Comparison of ENCODE assay signal across 19 mouse cellular contexts in the genomic region with DNA sequence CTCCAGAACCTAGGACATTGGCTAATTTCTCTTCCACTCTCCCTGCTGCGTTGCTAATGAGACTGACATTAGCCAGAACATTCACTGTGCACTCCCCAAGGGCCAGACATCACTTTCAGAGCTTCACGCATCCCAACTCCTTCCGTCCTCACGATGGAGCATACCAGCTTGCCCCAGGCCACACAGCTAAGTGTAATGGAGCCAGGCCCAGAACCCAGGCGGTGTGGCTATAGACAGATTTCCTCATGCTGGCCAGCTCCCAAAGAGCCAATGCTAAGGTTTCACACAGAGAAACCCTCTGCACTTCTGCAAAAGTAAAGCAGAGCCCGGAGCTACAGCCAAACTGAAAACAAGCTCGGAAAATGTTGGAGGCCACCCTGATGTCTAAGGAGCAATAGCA.
A peak's percentile ranks its signal among the peaks of the same experiment; 100 is the strongest.
DNase-seq lines count a peak whose midpoint lies in the region; ATAC-seq lines count a peak whose summit lies in the region.
"Had no signal": no experiment of that assay in that cellular context is flagged by ENCODE, and none has a peak within 500 bp of the region (broad histone marks: within the 10 kb centered on the region; RNA-seq: fewer than 3 reads in every experiment).

No protein-coding gene starts in this region.

- no peaks in the 10 kb centered on the region for H3K36me3 ChIP-seq in limb, embryonic 15.5 days
- H3K36me3 ChIP-seq in limb, embryonic 10.5 days: no peaks in the 10 kb centered on the region
- no peaks in the 10 kb centered on the region for H3K36me3 ChIP-seq in forebrain, embryonic 15.5 days
- H3K36me3 ChIP-seq: embryonic facial prominence, embryonic 12.5 days; forebrain, embryonic 10.5 days; midbrain, embryonic 10.5 days had no signal

- H3K4me1 ChIP-seq in limb, embryonic 15.5 days: peaks cover 26% of the 10 kb centered on the region
- H3K4me1 ChIP-seq in limb, embryonic 10.5 days: peaks cover 58% of the 10 kb centered on the region
- H3K4me1 ChIP-seq in forebrain, embryonic 15.5 days: peaks cover 14% of the 10 kb centered on the region

- H3K27ac ChIP-seq in limb, embryonic 15.5 days: peak overlapping the region; percentile 60
- no peak overlapping the region for H3K27ac ChIP-seq in limb, embryonic 10.5 days
- H3K27ac ChIP-seq in forebrain, embryonic 15.5 days (replicated peaks): no peak overlapping the region
- H3K27ac ChIP-seq: embryonic facial prominence, embryonic 12.5 days; forebrain, embryonic 10.5 days; layer of hippocampus, adult 2 months; midbrain, embryonic 10.5 days had no signal

- H3K9ac ChIP-seq in limb, embryonic 15.5 days: no peak overlapping the region
- no peak overlapping the region for H3K9ac ChIP-seq in forebrain, embryonic 15.5 days (replicated peaks)
- H3K9ac ChIP-seq: embryonic facial prominence, embryonic 12.5 days had no signal

- H3K9me3 ChIP-seq in limb, embryonic 15.5 days: no peaks in the 10 kb centered on the region
- no peaks in the 10 kb centered on the region for H3K9me3 ChIP-seq in limb, embryonic 10.5 days (replicated peaks)
- H3K9me3 ChIP-seq in forebrain, embryonic 15.5 days: no peaks in the 10 kb centered on the region
- H3K9me3 ChIP-seq: embryonic facial prominence, embryonic 12.5 days; forebrain, embryonic 10.5 days; midbrain, embryonic 10.5 days had no signal

- 58% methylated on average over 7 of the region's 7 CpGs for WGBS in limb, embryonic 15.5 days
- WGBS in limb, embryonic 10.5 days: 84% methylated on average over 7 of the region's 7 CpGs
- 73% methylated on average over 7 of the region's 7 CpGs for WGBS in forebrain, embryonic 15.5 days

- H3K27me3 ChIP-seq in limb, embryonic 15.5 days: no peaks in the 10 kb centered on the region; the same call in 1 of the 2 replicates
- peaks cover 4% of the 10 kb centered on the region; the same call in 1 of the 2 replicates for H3K27me3 ChIP-seq in limb, embryonic 10.5 days (ENCODE audit: low read depth, poor library complexity, severe bottlenecking)
- no peaks in the 10 kb centered on the region for H3K27me3 ChIP-seq in forebrain, embryonic 15.5 days
- H3K27me3 ChIP-seq: embryonic facial prominence, embryonic 12.5 days had no signal

- ATAC-seq in limb, embryonic 15.5 days (ENCODE audit: insufficient number of reproducible peaks, low FRiP score, low TSS enrichment, low read depth): no peak
- ATAC-seq in granulocyte monocyte progenitor cell, adult 5-6 weeks (replicated peaks; ENCODE audit: poor library complexity, severe bottlenecking): peak; percentile 35; the same call in 1 of the 2 replicates
- no peak for ATAC-seq in activated CD4-positive, CD25-positive, alpha-beta regulatory T cell, adult 4 months
- no peak for ATAC-seq in forebrain, embryonic 15.5 days (replicated peaks)
- ATAC-seq: inflammation-experienced regulatory T-cells, adult 6 months had no signal

- H3K4me3 ChIP-seq in limb, embryonic 15.5 days: no peak overlapping the region
- no peak overlapping the region for H3K4me3 ChIP-seq in limb, embryonic 10.5 days
- H3K4me3 ChIP-seq in forebrain, embryonic 15.5 days: no peak overlapping the region
- H3K4me3 ChIP-seq: embryonic facial prominence, embryonic 12.5 days; forebrain, embryonic 10.5 days; layer of hippocampus, adult 2 months; midbrain, embryonic 10.5 days had no signal

- peak; percentile 37 to 45 for DNase-seq in cerebellum, adult 18-20 months
- DNase-seq in cerebellum, adult 11 months: no peak
- no peak for DNase-seq in limb, embryonic 10.5 days (ENCODE audit: low spot score)
- peak; percentile 54 to 66 for DNase-seq in cerebellum, postnatal 10 days
- DNase-seq: gastrocnemius, postnatal 14 days; kidney, adult 2 months; kidney, postnatal 10 days; lung, adult 18-20 months; lung, postnatal 4 days had no signal

- H3K4me2 ChIP-seq in limb, embryonic 15.5 days: no peak overlapping the region
- H3K4me2 ChIP-seq in forebrain, embryonic 15.5 days (replicated peaks): no peak overlapping the region
- H3K4me2 ChIP-seq: embryonic facial prominence, embryonic 12.5 days; liver, embryonic 11.5 days had no signal

Comparison
In these comparisons a context has a peak if more than half of its experiments do, and no peak if none do; other contexts are left out.
1. DNase-seq: peak in cerebellum, adult 18-20 months (2 of 2) and cerebellum, postnatal 10 days (2 of 2); none in cerebellum, adult 11 months (single experiment) and limb, embryonic 10.5 days (single experiment).